Mouse (Mus musculus): ENCODE measurements around the gene Nsrp1.

- TF ChIP-seq GATA1 (IDR thresholded peaks at IDR 0.05; ENCODE audit: low read length), result no peak
- no peak for TF ChIP-seq TAL1 (IDR thresholded peaks at IDR 0.05; ENCODE audit: low read length)
These were observed 56.4 kb downstream of the Nsrp1 start for GRCm38 (mm10) chr11:77021749-77022396.

All from erythroblast, embryonic 14.5 days (primary cell).